ENCODE assay signal across 21 mouse cellular contexts in genomic region chr2:104335824-104336223, GRCm38 (mm10).
DNase-seq lines count a peak whose midpoint lies in the region; ATAC-seq and TF ChIP-seq lines count a peak whose summit lies in the region.
"Had no signal": no experiment of that assay in that cellular context is flagged by ENCODE, and none has a peak within 500 bp of the region (broad histone marks: within the 10 kb centered on the region; RNA-seq: fewer than 3 reads in every experiment).

No protein-coding gene starts in this region.

- WGBS in hindbrain, embryonic 13.5 days = 53% methylated on average over 6 of the region's 6 CpGs
- 59% methylated on average over 6 of the region's 6 CpGs for WGBS in hindbrain, embryonic 12.5 days
- 67% methylated on average over 6 of the region's 6 CpGs for WGBS in midbrain, embryonic 14.5 days
- 90% methylated on average over 6 of the region's 6 CpGs for WGBS in midbrain, embryonic 10.5 days
- WGBS in kidney, embryonic 14.5 days = 66% methylated on average over 6 of the region's 6 CpGs
- 62% methylated on average over 6 of the region's 6 CpGs for WGBS in midbrain, postnatal 0 days

- no peak for DNase-seq in midbrain, embryonic 14.5 days
- no peak for DNase-seq in midbrain, embryonic 10.5 days (ENCODE audit: low spot score)
- DNase-seq in midbrain, postnatal 0 days (ENCODE audit: low spot score) = peak; percentile 25
- DNase-seq in cerebellum, adult 9-10 months = no peak
- DNase-seq in layer of hippocampus, adult 8-10 months (ENCODE audit: low spot score in 2 of 2) = no peak
- DNase-seq: adrenal gland, postnatal 14 days; cerebellum, adult 11 months; cerebellum, postnatal 14 days; layer of hippocampus, postnatal 36 days; liver, postnatal 0 days; retina, postnatal 1 day; right cerebral cortex, postnatal 4 days; thymus, adult 2 months had no signal

- H3K4me2 ChIP-seq in hindbrain, embryonic 13.5 days = no peak overlapping the region
- no peak overlapping the region for H3K4me2 ChIP-seq in hindbrain, embryonic 12.5 days (replicated peaks)
- H3K4me2 ChIP-seq in midbrain, embryonic 14.5 days (ENCODE audit: low read length) = no peak overlapping the region
- no peak overlapping the region for H3K4me2 ChIP-seq in kidney, embryonic 14.5 days (replicated peaks; ENCODE audit: low read depth, low read length)
- H3K4me2 ChIP-seq in midbrain, postnatal 0 days (ENCODE audit: low read depth, low read length, poor library complexity, severe bottlenecking) = no peak overlapping the region
- H3K4me2 ChIP-seq: embryonic facial prominence, embryonic 13.5 days; heart, embryonic 12.5 days had no signal

- H3K9ac ChIP-seq in hindbrain, embryonic 13.5 days = no peak overlapping the region
- no peak overlapping the region for H3K9ac ChIP-seq in hindbrain, embryonic 12.5 days
- no peak overlapping the region for H3K9ac ChIP-seq in midbrain, embryonic 14.5 days (replicated peaks; ENCODE audit: low read length)
- H3K9ac ChIP-seq in kidney, embryonic 14.5 days (ENCODE audit: low read depth, low read length) = no peak overlapping the region
- H3K9ac ChIP-seq in midbrain, postnatal 0 days (replicated peaks; ENCODE audit: low read length, poor library complexity, severe bottlenecking) = no peak overlapping the region
- H3K9ac ChIP-seq: embryonic facial prominence, embryonic 13.5 days; heart, embryonic 12.5 days; liver, postnatal 0 days had no signal

- H3K36me3 ChIP-seq in hindbrain, embryonic 13.5 days = no peaks in the 10 kb centered on the region
- no peaks in the 10 kb centered on the region for H3K36me3 ChIP-seq in hindbrain, embryonic 12.5 days
- no peaks in the 10 kb centered on the region for H3K36me3 ChIP-seq in midbrain, embryonic 14.5 days (ENCODE audit: control insufficient read depth, insufficient read depth, low read length)
- no peaks in the 10 kb centered on the region for H3K36me3 ChIP-seq in midbrain, embryonic 10.5 days
- no peaks in the 10 kb centered on the region for H3K36me3 ChIP-seq in kidney, embryonic 14.5 days (ENCODE audit: control insufficient read depth, insufficient read depth, low read length)
- H3K36me3 ChIP-seq in midbrain, postnatal 0 days (ENCODE audit: insufficient read depth, low read length) = no peaks in the 10 kb centered on the region
- H3K36me3 ChIP-seq: embryonic facial prominence, embryonic 13.5 days; G1E; heart, embryonic 12.5 days had no signal

- 0 out of 2 replicates have a peak, but pooled peaks have one; percentile 19 for ATAC-seq in hindbrain, embryonic 13.5 days (ENCODE audit: low FRiP score)
- no peak for ATAC-seq in hindbrain, embryonic 12.5 days (ENCODE audit: low FRiP score)
- no peak for ATAC-seq in midbrain, embryonic 14.5 days (ENCODE audit: low FRiP score, low TSS enrichment)
- peak; percentile 76; the same call in 1 of the 2 replicates for ATAC-seq in kidney, embryonic 14.5 days (ENCODE audit: low FRiP score, low TSS enrichment)
- ATAC-seq in midbrain, postnatal 0 days (ENCODE audit: low FRiP score) = no peak
- ATAC-seq: activated CD4-positive, CD25-positive, alpha-beta regulatory T cell, adult 4 months; liver, postnatal 0 days had no signal

- TF ChIP-seq CTCF in midbrain, postnatal 0 days (IDR thresholded peaks at IDR 0.05) = no peak

- no peaks in the 10 kb centered on the region for H3K9me3 ChIP-seq in hindbrain, embryonic 13.5 days
- no peaks in the 10 kb centered on the region for H3K9me3 ChIP-seq in hindbrain, embryonic 12.5 days (replicated peaks)
- H3K9me3 ChIP-seq in midbrain, embryonic 14.5 days (ENCODE audit: control insufficient read depth, low read length) = no peaks in the 10 kb centered on the region
- H3K9me3 ChIP-seq in midbrain, embryonic 10.5 days (replicated peaks) = no peaks in the 10 kb centered on the region
- H3K9me3 ChIP-seq in kidney, embryonic 14.5 days (ENCODE audit: control insufficient read depth, low read length) = no peaks in the 10 kb centered on the region
- no peaks in the 10 kb centered on the region for H3K9me3 ChIP-seq in midbrain, postnatal 0 days (ENCODE audit: low read length)
- H3K9me3 ChIP-seq: embryonic facial prominence, embryonic 13.5 days; G1E; heart, embryonic 12.5 days; megakaryocyte, embryonic 14.5 days had no signal

- peaks cover 31% of the 10 kb centered on the region for H3K4me1 ChIP-seq in hindbrain, embryonic 13.5 days (replicated peaks)
- H3K4me1 ChIP-seq in hindbrain, embryonic 12.5 days = 0 out of 2 replicates have a peak, but pooled peaks cover 4% of the 10 kb centered on the region
- H3K4me1 ChIP-seq in midbrain, embryonic 14.5 days (ENCODE audit: control insufficient read depth, insufficient read depth, low read length) = peaks cover 7% of the 10 kb centered on the region; the same call in 1 of the 2 replicates
- H3K4me1 ChIP-seq in midbrain, embryonic 10.5 days = no peaks in the 10 kb centered on the region
- H3K4me1 ChIP-seq in kidney, embryonic 14.5 days (ENCODE audit: control insufficient read depth, insufficient read depth, low read length) = no peaks in the 10 kb centered on the region
- no peaks in the 10 kb centered on the region for H3K4me1 ChIP-seq in midbrain, postnatal 0 days (ENCODE audit: insufficient read depth, low read length)
- H3K4me1 ChIP-seq: embryonic facial prominence, embryonic 13.5 days; heart, embryonic 12.5 days; megakaryocyte, embryonic 14.5 days had no signal

- H3K4me3 ChIP-seq in hindbrain, embryonic 13.5 days = no peak overlapping the region
- no peak overlapping the region for H3K4me3 ChIP-seq in hindbrain, embryonic 12.5 days
- no peak overlapping the region for H3K4me3 ChIP-seq in midbrain, embryonic 14.5 days (replicated peaks; ENCODE audit: low read depth, low read length)
- H3K4me3 ChIP-seq in midbrain, embryonic 10.5 days = no peak overlapping the region
- no peak overlapping the region for H3K4me3 ChIP-seq in kidney, embryonic 14.5 days (ENCODE audit: low read length)
- no peak overlapping the region for H3K4me3 ChIP-seq in midbrain, postnatal 0 days (ENCODE audit: low read depth, low read length)
- H3K4me3 ChIP-seq: embryonic facial prominence, embryonic 13.5 days; heart, embryonic 12.5 days; megakaryocyte, embryonic 14.5 days had no signal

- H3K27me3 ChIP-seq in hindbrain, embryonic 13.5 days = no peaks in the 10 kb centered on the region
- no peaks in the 10 kb centered on the region for H3K27me3 ChIP-seq in hindbrain, embryonic 12.5 days
- H3K27me3 ChIP-seq in midbrain, embryonic 14.5 days (ENCODE audit: control insufficient read depth, insufficient read depth, low read length) = no peaks in the 10 kb centered on the region
- H3K27me3 ChIP-seq in midbrain, embryonic 10.5 days (ENCODE audit: low read depth, poor library complexity, severe bottlenecking) = no peaks in the 10 kb centered on the region
- no peaks in the 10 kb centered on the region for H3K27me3 ChIP-seq in kidney, embryonic 14.5 days (ENCODE audit: control insufficient read depth, insufficient read depth, low read length)
- H3K27me3 ChIP-seq in midbrain, postnatal 0 days (ENCODE audit: insufficient read depth, low read length) = no peaks in the 10 kb centered on the region
- H3K27me3 ChIP-seq: embryonic facial prominence, embryonic 13.5 days; heart, embryonic 12.5 days had no signal

- H3K27ac ChIP-seq in hindbrain, embryonic 13.5 days = peak overlapping the region; percentile 56
- H3K27ac ChIP-seq in hindbrain, embryonic 12.5 days = no peak overlapping the region
- 0 out of 2 replicates have a peak overlapping the region, but pooled peaks have one; percentile 5 for H3K27ac ChIP-seq in midbrain, embryonic 14.5 days (replicated peaks; ENCODE audit: low read depth, low read length)
- no peak overlapping the region for H3K27ac ChIP-seq in midbrain, embryonic 10.5 days (replicated peaks)
- H3K27ac ChIP-seq in kidney, embryonic 14.5 days (ENCODE audit: low read depth, low read length) = no peak overlapping the region
- no peak overlapping the region for H3K27ac ChIP-seq in midbrain, postnatal 0 days (ENCODE audit: low read depth, low read length)
- H3K27ac ChIP-seq: embryonic facial prominence, embryonic 13.5 days had no signal

Comparison
In these comparisons a context has a peak if more than half of its experiments do, and no peak if none do; other contexts are left out.
1. ATAC-seq: peak in hindbrain, embryonic 13.5 days (single experiment) and kidney, embryonic 14.5 days (single experiment); none in hindbrain, embryonic 12.5 days (single experiment), midbrain, embryonic 14.5 days (single experiment) and midbrain, postnatal 0 days (single experiment).
2. H3K27ac ChIP-seq: peak in hindbrain, embryonic 13.5 days (single experiment) and midbrain, embryonic 14.5 days (single experiment); none in hindbrain, embryonic 12.5 days (single experiment), midbrain, embryonic 10.5 days (single experiment), kidney, embryonic 14.5 days (single experiment) and midbrain, postnatal 0 days (single experiment).